Mouse (Mus musculus) MEL (cell line): ENCODE data around the gene Sap25. TPM values are rescaled to one million over a fixed set of nuclear protein-coding genes. Genes with fewer than 3 reads are reported as not detected.

ENCODE experiments used
- DNase-seq: peaks from one replicate; pipeline ENCODE4 v3.0.0; 2011; ENCODE audit warnings: low read depth, low spot score
- H3K27ac ChIP-seq: 2 replicates; pipeline ENCODE4 v1.5.1; 2012; ENCODE audit warnings: low read depth, mild to moderate bottlenecking, control low read depth, low read length, moderate library complexity; ENCODE audit not compliant: control insufficient read depth
- H3K27me3 ChIP-seq, 2 experiments: fragments of 150-350 bp in 1 of 2; sonication (generic) in 1 of 2; 2 replicates each; pipeline ENCODE4 v1.6.1; 2012; ENCODE audit warnings: low read length in 2 of 2, mild to moderate bottlenecking in 2 of 2, improper control_type of control experiment in 1 of 2, moderate library complexity in 1 of 2; ENCODE audit not compliant: insufficient read depth in 2 of 2, control insufficient read depth in 1 of 2
- H3K36me3 ChIP-seq, 2 experiments: 2 replicates each; pipeline ENCODE4 v1.6.1; 2012 to 2014; ENCODE audit warnings: low read length in 2 of 2, improper control_type of control experiment in 1 of 2, inconsistent platforms in 1 of 2, mild to moderate bottlenecking in 1 of 2; ENCODE audit not compliant: insufficient read depth in 2 of 2, control insufficient read depth in 1 of 2
- H3K4me1 ChIP-seq, 2 experiments: fragments of 150-350 bp in 1 of 2; sonication (generic) in 1 of 2; 2 replicates each; pipeline ENCODE4 v1.6.1; 2012; ENCODE audit warnings: low read length in 2 of 2, improper control_type of control experiment in 1 of 2, mild to moderate bottlenecking in 1 of 2; ENCODE audit not compliant: insufficient read depth in 2 of 2, control insufficient read depth in 1 of 2
- H3K4me3 ChIP-seq, 2 experiments: fragments of 150-350 bp in 1 of 2; sonication (generic) in 1 of 2; 2 replicates each; pipeline ENCODE4 v1.5.1; 2012; ENCODE audit warnings: low read depth in 2 of 2, low read length in 2 of 2, mild to moderate bottlenecking in 2 of 2, moderate library complexity in 2 of 2, control low read depth in 1 of 2, improper control_type of control experiment in 1 of 2; ENCODE audit not compliant: control insufficient read depth in 1 of 2, insufficient read depth in 1 of 2
- H3K79me2 ChIP-seq: 2 replicates; pipeline ENCODE4 v1.6.1; 2012; ENCODE audit warnings: mild to moderate bottlenecking, low read length, moderate library complexity; ENCODE audit not compliant: control insufficient read depth, poor library complexity, insufficient read depth
- H3K9ac ChIP-seq: 2 replicates; pipeline ENCODE4 v1.6.1; 2012; ENCODE audit warnings: low read depth, mild to moderate bottlenecking, control low read depth, low read length, moderate library complexity; ENCODE audit not compliant: control insufficient read depth, poor library complexity, severe bottlenecking
- H3K9me3 ChIP-seq: fragments of 150-350 bp; sonication (generic); replicated peaks from 2 replicates; pipeline ENCODE4 v1.6.1; 2012; ENCODE audit warnings: mild to moderate bottlenecking, low read length, improper control_type of control experiment, moderate library complexity; ENCODE audit not compliant: insufficient read depth
- CHD1 ChIP-seq: IDR thresholded peaks from 2 replicates; pipeline ENCODE4 v1.6.1; 2012; ENCODE audit warnings: low read depth, mild to moderate bottlenecking, inconsistent platforms, low read length, improper control_type of control experiment
- E2F4 ChIP-seq: IDR thresholded peaks from 2 replicates; pipeline ENCODE4 v1.6.1; 2011; ENCODE audit warnings: low read depth, low read length, improper control_type of control experiment, borderline replicate concordance
- ELF1 ChIP-seq: IDR thresholded peaks from 2 replicates; pipeline ENCODE4 v1.6.1; 2014; ENCODE audit warnings: low read depth, mild to moderate bottlenecking, inconsistent platforms, low read length, improper control_type of control experiment, moderate library complexity
- EP300 ChIP-seq, 2 experiments: IDR thresholded peaks; 2 replicates each; pipeline ENCODE4 v1.6.1; 2011; ENCODE audit warnings: improper control_type of control experiment in 2 of 2, low read length in 2 of 2, low read depth in 1 of 2, mild to moderate bottlenecking in 1 of 2
- ETS1 ChIP-seq: IDR thresholded peaks from 2 replicates; pipeline ENCODE4 v1.6.1; 2012; ENCODE audit warnings: low read depth, mild to moderate bottlenecking, inconsistent platforms, low read length, improper control_type of control experiment, moderate library complexity
- HCFC1 ChIP-seq: IDR thresholded peaks from 2 replicates; pipeline ENCODE4 v1.6.1; 2012; ENCODE audit warnings: low read depth, mild to moderate bottlenecking, inconsistent platforms, low read length, improper control_type of control experiment, moderate library complexity
- KAT2A ChIP-seq: conservative IDR thresholded peaks from 2 replicates; pipeline ENCODE4 v1.6.1; 2012; ENCODE audit warnings: low read depth, low read length, improper control_type of control experiment, inconsistent platforms
- MAX ChIP-seq: IDR thresholded peaks from 2 replicates; pipeline ENCODE4 v1.6.1; 2011; ENCODE audit warnings: low read length, improper control_type of control experiment
- MAZ ChIP-seq: IDR thresholded peaks from 2 replicates; pipeline ENCODE4 v1.6.1; 2012; ENCODE audit warnings: low read depth, mild to moderate bottlenecking, inconsistent platforms, low read length, improper control_type of control experiment
- MEF2A ChIP-seq: IDR thresholded peaks from 2 replicates; pipeline ENCODE4 v1.6.1; 2014; ENCODE audit warnings: low read depth, mild to moderate bottlenecking, inconsistent platforms, low read length, improper control_type of control experiment; ENCODE audit not compliant: poor library complexity, insufficient replicate concordance, severe bottlenecking; ENCODE audit errors: extremely low read depth
- MXI1 ChIP-seq: IDR thresholded peaks from 2 replicates; pipeline ENCODE4 v1.6.1; 2011; ENCODE audit warnings: mild to moderate bottlenecking, low read depth, low read length, improper control_type of control experiment
- MYC ChIP-seq: IDR thresholded peaks from 2 replicates; pipeline ENCODE4 v1.6.1; 2011; ENCODE audit warnings: low read depth, mild to moderate bottlenecking, low read length, improper control_type of control experiment, moderate library complexity
- NRF1 ChIP-seq: IDR thresholded peaks from 2 replicates; pipeline ENCODE4 v1.6.1; 2014; ENCODE audit warnings: low read depth, mild to moderate bottlenecking, inconsistent platforms, low read length, improper control_type of control experiment, moderate library complexity; ENCODE audit not compliant: poor library complexity, insufficient read depth, severe bottlenecking
- POLR2A ChIP-seq, 2 experiments: IDR thresholded peaks; 2 replicates each; pipeline ENCODE4 v1.6.1; 2011 to 2012; ENCODE audit warnings: low read length in 2 of 2, mild to moderate bottlenecking in 2 of 2, control low read depth in 1 of 2, improper control_type of control experiment in 1 of 2, low read depth in 1 of 2, moderate library complexity in 1 of 2; ENCODE audit not compliant: control insufficient read depth in 1 of 2, insufficient read depth in 1 of 2, poor library complexity in 1 of 2
- POLR2AphosphoS5 ChIP-seq: IDR thresholded peaks from 2 replicates; pipeline ENCODE4 v1.6.1; 2012; ENCODE audit warnings: low read depth, borderline replicate concordance, mild to moderate bottlenecking, inconsistent platforms, low read length, moderate library complexity, mixed read lengths
- RCOR1 ChIP-seq: IDR thresholded peaks from 2 replicates; pipeline ENCODE4 v1.6.1; 2012; ENCODE audit warnings: low read depth, mild to moderate bottlenecking, inconsistent platforms, low read length, improper control_type of control experiment
- SIN3A ChIP-seq: IDR thresholded peaks from 2 replicates; pipeline ENCODE4 v1.6.1; 2012; ENCODE audit warnings: low read length, improper control_type of control experiment, inconsistent platforms
- SMC3 ChIP-seq: IDR thresholded peaks from 2 replicates; pipeline ENCODE4 v1.6.1; 2011; ENCODE audit warnings: low read depth, low read length, improper control_type of control experiment
- UBTF ChIP-seq: IDR thresholded peaks from 2 replicates; pipeline ENCODE4 v1.6.1; 2012; ENCODE audit warnings: low read depth, mild to moderate bottlenecking, inconsistent platforms, low read length, improper control_type of control experiment, moderate library complexity, borderline replicate concordance; ENCODE audit not compliant: insufficient read depth
- USF1 ChIP-seq: IDR thresholded peaks from 2 replicates; pipeline ENCODE4 v1.6.1; 2014; ENCODE audit warnings: low read depth, mild to moderate bottlenecking, inconsistent platforms, low read length, improper control_type of control experiment, moderate library complexity
- USF2 ChIP-seq, 2 experiments: IDR thresholded peaks; 2 replicates each; pipeline ENCODE4 v1.6.1; 2011 to 2012; ENCODE audit warnings: improper control_type of control experiment in 2 of 2, low read length in 2 of 2, borderline replicate concordance in 1 of 2, inconsistent platforms in 1 of 2, low read depth in 1 of 2, mild to moderate bottlenecking in 1 of 2; ENCODE audit not compliant: insufficient read depth in 1 of 2
- ZMIZ1 ChIP-seq: IDR thresholded peaks from 2 replicates; pipeline ENCODE4 v1.6.1; 2012; ENCODE audit warnings: low read depth, mild to moderate bottlenecking, inconsistent platforms, low read length, improper control_type of control experiment, moderate library complexity
- polyA plus RNA-seq, 2 experiments: library from polyadenylated mRNA; stranded (reverse) in 1 of 2; unstranded in 1 of 2; fragments of >175 nt in 1 of 2; fragments of >200 nt in 1 of 2; gene quantifications; 2 replicates each; pipeline versions ENCODE4 v1.2.1 to v1.2.4; 2012; ENCODE audit warnings: low replicate concordance in 2 of 2, low read depth in 1 of 2; ENCODE audit not compliant: insufficient read length in 2 of 2, insufficient read depth in 1 of 2, missing spikeins in 1 of 2
- total RNA-seq: library from RNA; depleted of rRNA; stranded (reverse); fragments of 300-350 nt; gene quantifications from 2 replicates; pipeline ENCODE4 v1.2.3, GENCODE M21; 2012

The Sap25 gene
- total and polyA plus RNA-seq, 3 experiments: 1.9 to 22.7 TPM; not detected in 1

DNA sequence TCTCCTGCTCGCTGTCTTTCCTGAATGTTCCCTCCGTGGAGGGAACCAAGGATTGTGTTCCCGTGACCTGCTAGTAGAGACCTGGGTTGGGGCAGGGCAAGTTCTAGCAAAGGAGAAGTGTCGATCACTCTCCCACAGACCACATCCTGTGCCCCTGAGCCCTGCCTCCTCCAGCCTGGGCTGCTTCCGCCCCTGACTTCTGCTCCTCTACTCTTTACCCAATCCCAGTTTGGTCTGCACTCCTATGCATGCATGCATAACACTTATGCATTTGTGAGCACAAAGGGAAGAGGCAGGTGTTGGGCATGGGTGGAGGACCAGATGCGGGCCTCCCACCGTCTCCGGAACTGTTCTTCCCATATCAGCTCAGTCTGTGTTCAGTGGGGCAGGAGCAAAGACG lies 10.0 kb upstream of the Sap25 start:
- peak overlapping the region; percentile 20 to 28 for H3K4me3 ChIP-seq
- peaks cover 2 to 24% of the 10 kb centered on the region in 2 experiments for H3K36me3 ChIP-seq
- DNase-seq: peak; percentile 84
- H3K79me2 ChIP-seq: peaks cover 28% of the 10 kb centered on the region
- H3K4me1 ChIP-seq: peaks cover 3 to 30% of the 10 kb centered on the region in 2 experiments
- TF ChIP-seq POLR2A (IDR thresholded peaks at IDR 0.05; ENCODE audit: control insufficient read depth in 1 of 2, insufficient read depth in 1 of 2, low read depth in 1 of 2, low read length in 2 of 2, poor library complexity in 1 of 2): peak in 1 of 2 experiments; percentile 36; a peak in 1 of 4 replicates
- TF ChIP-seq ETS1: peak; percentile 25; the same call in 1 of the 2 replicates
- TF ChIP-seq MXI1: peak; percentile 59; the same call in 1 of the 2 replicates
- peak; percentile 53 for TF ChIP-seq USF1
- TF ChIP-seq SMC3: no peak
- TF ChIP-seq EP300 (IDR thresholded peaks at IDR 0.05; ENCODE audit: low read depth in 1 of 2, low read length in 2 of 2): peak in 1 of 2 experiments; percentile 38; a peak in 3 of 4 replicates
- TF ChIP-seq MEF2A: no peak
- no peak for TF ChIP-seq RCOR1
- TF ChIP-seq ELF1: peak; percentile 54; the same call in 1 of the 2 replicates
- H3K27me3 ChIP-seq: no peaks in the 10 kb centered on the region
- peak overlapping the region; percentile 52 for H3K9ac ChIP-seq
- H3K9me3 ChIP-seq: no peaks in the 10 kb centered on the region
- peak overlapping the region; percentile 70 for H3K27ac ChIP-seq

- Histone ChIP-seq H3K9me3 (no peaks in the 10 kb centered on the region), H3K79me2 (peaks cover 28% of the 10 kb centered on the region), H3K27ac (peak overlapping the region; percentile 55), H3K4me1 (peaks cover 3 to 30% of the 10 kb centered on the region in 2 experiments), H3K9ac (peak overlapping the region; percentile 52), H3K27me3 (no peaks in the 10 kb centered on the region), H3K4me3 (peak overlapping the region; percentile 2 to 28; a peak in 3 of 4 replicates), H3K36me3 (peaks cover 2 to 24% of the 10 kb centered on the region in 2 experiments)
- 0 out of 4 replicates have a peak, but pooled peaks of 1 of the 2 experiments have one; percentile 2 for TF ChIP-seq EP300 (IDR thresholded peaks at IDR 0.05; ENCODE audit: low read depth in 1 of 2, low read length in 2 of 2)
- TF ChIP-seq CHD1: no peak
- TF ChIP-seq HCFC1: no peak
- no peak for DNase-seq
Measured at GRCm38 (mm10) chr5:137631591-137631990, 9.5 kb upstream of the Sap25 start.

DNA sequence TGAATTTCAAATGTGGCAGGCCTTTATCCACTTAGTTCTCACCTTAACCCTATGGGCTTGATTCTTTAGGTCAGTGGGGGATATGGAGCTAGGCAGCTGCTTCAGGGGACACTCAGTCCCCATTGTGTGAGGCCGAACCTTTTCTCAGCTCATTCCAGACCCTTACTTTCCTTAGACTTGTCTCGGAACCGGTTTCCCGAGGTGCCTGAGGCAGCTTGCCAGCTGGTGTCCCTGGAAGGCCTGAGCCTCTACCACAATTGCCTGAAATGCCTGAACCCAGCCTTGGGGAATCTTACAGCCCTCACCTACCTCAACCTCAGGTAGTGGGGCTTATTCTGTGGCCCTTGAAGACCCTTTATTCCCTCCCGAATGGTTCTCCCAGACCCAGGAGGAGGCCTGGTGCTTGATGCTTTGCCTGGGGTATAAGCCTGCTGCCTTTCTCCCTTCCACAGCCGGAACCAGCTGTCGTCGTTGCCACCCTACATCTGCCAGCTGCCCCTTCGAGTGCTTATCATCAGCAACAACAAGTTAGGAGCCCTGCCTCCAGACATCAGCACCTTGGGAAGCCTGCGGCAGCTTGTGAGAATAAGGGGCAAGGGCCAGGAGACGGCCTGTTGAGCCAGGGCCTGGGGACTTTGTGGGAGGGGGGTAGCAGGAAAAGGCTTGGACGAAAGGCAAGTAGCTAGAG lies 7.6 kb upstream of the Sap25 start:
- H3K4me1 ChIP-seq: peaks cover 3 to 27% of the 10 kb centered on the region in 2 experiments; a peak in 3 of 4 replicates
- H3K27me3 ChIP-seq: no peaks in the 10 kb centered on the region
- H3K4me3 ChIP-seq: no peak overlapping the region
- H3K9me3 ChIP-seq: no peaks in the 10 kb centered on the region
- H3K27ac ChIP-seq: no peak overlapping the region
- peaks cover 2 to 16% of the 10 kb centered on the region in 2 experiments for H3K36me3 ChIP-seq
- no peak for DNase-seq
- H3K9ac ChIP-seq: no peak overlapping the region
- peaks cover 28% of the 10 kb centered on the region for H3K79me2 ChIP-seq
- no peak for TF ChIP-seq MAX
- no peak for TF ChIP-seq ELF1
- no peak for TF ChIP-seq SIN3A
- TF ChIP-seq USF2 (IDR thresholded peaks at IDR 0.05; ENCODE audit: borderline replicate concordance in 1 of 2, insufficient read depth in 1 of 2, low read depth in 1 of 2, low read length in 2 of 2): no peak
- no peak for TF ChIP-seq EP300 (IDR thresholded peaks at IDR 0.05; ENCODE audit: low read depth in 1 of 2, low read length in 2 of 2)
- TF ChIP-seq KAT2A: no peak
- TF ChIP-seq ZMIZ1: no peak
- TF ChIP-seq ETS1: no peak
- TF ChIP-seq UBTF: no peak
- TF ChIP-seq MYC: no peak
- no peak for TF ChIP-seq E2F4
- TF ChIP-seq NRF1: no peak
- no peak for TF ChIP-seq RCOR1
- no peak for TF ChIP-seq MAZ
- TF ChIP-seq CHD1: no peak
- TF ChIP-seq POLR2AphosphoS5: no peak
